Mouse (Mus musculus) liver, postnatal 0 days (tissue): ENCODE results near the gene Copb1.

Experiments used
- CTCF ChIP-seq: sonication (generic); IDR thresholded peaks from 2 replicates; pipeline ENCODE4 v1.5.1; 2016; ENCODE audit warnings: antibody characterized with exemption, low read depth
- EP300 ChIP-seq: IDR thresholded peaks from 2 replicates; pipeline ENCODE4 v1.6.1; 2016; ENCODE audit warnings: antibody characterized with exemption, low read depth, mild to moderate bottlenecking

GRCm38 (mm10) chr7:114284296-114284910 lies 29.9 kb upstream of the Copb1 start:
- TF ChIP-seq CTCF: no peak
- no peak for TF ChIP-seq EP300
